Mouse (Mus musculus): ENCODE data around the gene Tnnc1. TPM values are rescaled to one million over a fixed set of nuclear protein-coding genes. Genes with fewer than 3 reads are reported as not detected.

The Tnnc1 gene
- polyA plus RNA-seq, 1 experiment: 0.23 TPM

GRCm38 (mm10) chr14:31207070-31207830 lies 862 bp upstream of the Tnnc1 start:
- peaks cover 43% of the 10 kb centered on the region for H3K4me1 ChIP-seq
- no peaks in the 10 kb centered on the region for H3K9me3 ChIP-seq
- H3K4me3 ChIP-seq (replicated peaks): peak overlapping the region; percentile 99
- peaks cover 35% of the 10 kb centered on the region for H3K36me3 ChIP-seq (replicated peaks; ENCODE audit: low read length)
- H3K27me3 ChIP-seq (replicated peaks): peaks cover 28% of the 10 kb centered on the region
- TF ChIP-seq FLI1 (IDR thresholded peaks at IDR 0.05; ENCODE audit: low read length) (no peak), GATA1 (IDR thresholded peaks at IDR 0.05; ENCODE audit: borderline replicate concordance, low read length) (no peak)

- TF ChIP-seq GATA1 (IDR thresholded peaks at IDR 0.05; ENCODE audit: borderline replicate concordance, low read length) (no peak), FLI1 (IDR thresholded peaks at IDR 0.05; ENCODE audit: low read length) (no peak)
- no peak overlapping the region for H3K4me3 ChIP-seq (replicated peaks)
- H3K27me3 ChIP-seq (replicated peaks): peaks cover 43% of the 10 kb centered on the region
- H3K4me1 ChIP-seq: peaks cover 39% of the 10 kb centered on the region
- no peaks in the 10 kb centered on the region for H3K9me3 ChIP-seq
- H3K36me3 ChIP-seq (replicated peaks; ENCODE audit: low read length): peaks cover 16% of the 10 kb centered on the region
These were observed 1.0 kb downstream of the Tnnc1 start for GRCm38 (mm10) chr14:31209133-31209557.

- H3K27me3 ChIP-seq (replicated peaks): peaks cover 48% of the 10 kb centered on the region
- no peak overlapping the region for H3K4me3 ChIP-seq (replicated peaks)
- TF ChIP-seq FLI1 (IDR thresholded peaks at IDR 0.05; ENCODE audit: low read length) (no peak), GATA1 (IDR thresholded peaks at IDR 0.05; ENCODE audit: borderline replicate concordance, low read length) (no peak)
- peaks cover 47% of the 10 kb centered on the region for H3K4me1 ChIP-seq
- no peaks in the 10 kb centered on the region for H3K9me3 ChIP-seq
- H3K36me3 ChIP-seq (replicated peaks; ENCODE audit: low read length): peaks cover 5% of the 10 kb centered on the region
These were observed 3.7 kb downstream of the Tnnc1 start for GRCm38 (mm10) chr14:31211854-31212253.

GRCm38 (mm10) chr14:31212499-31212898 lies 4.4 kb downstream of the Tnnc1 start:
- H3K9me3 ChIP-seq: no peaks in the 10 kb centered on the region
- H3K4me1 ChIP-seq: peaks cover 44% of the 10 kb centered on the region
- no peak for TF ChIP-seq GATA1 (IDR thresholded peaks at IDR 0.05; ENCODE audit: borderline replicate concordance, low read length)
- no peak for TF ChIP-seq FLI1 (IDR thresholded peaks at IDR 0.05; ENCODE audit: low read length)
- H3K27me3 ChIP-seq (replicated peaks): peaks cover 50% of the 10 kb centered on the region
- no peak overlapping the region for H3K4me3 ChIP-seq (replicated peaks)
- H3K36me3 ChIP-seq (replicated peaks; ENCODE audit: low read length): peaks cover 5% of the 10 kb centered on the region

GRCm38 (mm10) chr14:31213868-31214267 lies 5.8 kb downstream of the Tnnc1 start:
- no peaks in the 10 kb centered on the region for H3K9me3 ChIP-seq
- no peak overlapping the region for H3K4me3 ChIP-seq (replicated peaks)
- TF ChIP-seq FLI1 (IDR thresholded peaks at IDR 0.05; ENCODE audit: low read length): no peak
- TF ChIP-seq GATA1 (IDR thresholded peaks at IDR 0.05; ENCODE audit: borderline replicate concordance, low read length): no peak
- H3K27me3 ChIP-seq (replicated peaks): peaks cover 55% of the 10 kb centered on the region
- H3K36me3 ChIP-seq (replicated peaks; ENCODE audit: low read length): peaks cover 5% of the 10 kb centered on the region
- H3K4me1 ChIP-seq: peaks cover 49% of the 10 kb centered on the region

GRCm38 (mm10) chr14:31214684-31215083 lies 6.6 kb downstream of the Tnnc1 start:
- Histone ChIP-seq H3K4me3 (replicated peaks) (peak overlapping the region; percentile 65), H3K27me3 (replicated peaks) (peaks cover 56% of the 10 kb centered on the region), H3K4me1 (peaks cover 50% of the 10 kb centered on the region), H3K9me3 (no peaks in the 10 kb centered on the region), H3K36me3 (replicated peaks; ENCODE audit: low read length) (peaks cover 5% of the 10 kb centered on the region)
- TF ChIP-seq FLI1 (IDR thresholded peaks at IDR 0.05; ENCODE audit: low read length): no peak
- no peak for TF ChIP-seq GATA1 (IDR thresholded peaks at IDR 0.05; ENCODE audit: borderline replicate concordance, low read length)

- Histone ChIP-seq H3K4me3 (replicated peaks) (peak overlapping the region; percentile 24), H3K4me1 (peaks cover 50% of the 10 kb centered on the region), H3K9me3 (no peaks in the 10 kb centered on the region), H3K36me3 (replicated peaks; ENCODE audit: low read length) (peaks cover 5% of the 10 kb centered on the region), H3K27me3 (replicated peaks) (peaks cover 52% of the 10 kb centered on the region)
- TF ChIP-seq GATA1 (IDR thresholded peaks at IDR 0.05; ENCODE audit: borderline replicate concordance, low read length) (no peak), FLI1 (IDR thresholded peaks at IDR 0.05; ENCODE audit: low read length) (no peak)
These were observed 7.3 kb downstream of the Tnnc1 start for GRCm38 (mm10) chr14:31215157-31216002.

GRCm38 (mm10) chr14:31216846-31217245 lies 8.7 kb downstream of the Tnnc1 start, which contains the start of gene Nisch:
Nisch (minus strand) TSS chr14:31216946.
- H3K36me3 ChIP-seq (replicated peaks; ENCODE audit: low read length): no peaks in the 10 kb centered on the region
- H3K27me3 ChIP-seq (replicated peaks): peaks cover 57% of the 10 kb centered on the region

GRCm38 (mm10) chr14:31217666-31218065 lies 9.6 kb downstream of the Tnnc1 start, which contains the start of gene Sema3g:
Sema3g (plus strand) TSS chr14:31217860.
- Histone ChIP-seq H3K9me3 (no peaks in the 10 kb centered on the region), H3K27me3 (replicated peaks) (peaks cover 56% of the 10 kb centered on the region), H3K4me3 (replicated peaks) (peak within 1 kb of the TSS; percentile 77), H3K36me3 (replicated peaks; ENCODE audit: low read length) (no peaks in the 10 kb centered on the region), H3K4me1 (peaks cover 50% of the 10 kb centered on the region)
- no peak for TF ChIP-seq GATA1 (IDR thresholded peaks at IDR 0.05; ENCODE audit: borderline replicate concordance, low read length)
- no peak for TF ChIP-seq FLI1 (IDR thresholded peaks at IDR 0.05; ENCODE audit: low read length)

More at GRCm38 (mm10) chr14:31216846-31217245, 8.7 kb downstream of the Tnnc1 start, which contains the start of gene Nisch:
- Histone ChIP-seq H3K4me1 (peaks cover 50% of the 10 kb centered on the region), H3K4me3 (replicated peaks) (peak within 1 kb of the TSS; percentile 77), H3K9me3 (no peaks in the 10 kb centered on the region)
- TF ChIP-seq GATA1 (IDR thresholded peaks at IDR 0.05; ENCODE audit: borderline replicate concordance, low read length) (no peak), FLI1 (IDR thresholded peaks at IDR 0.05; ENCODE audit: low read length) (no peak)
